Mouse (Mus musculus) megakaryocyte, embryonic 14.5 days (primary cell): Measurements from ENCODE around the gene Vps35l. TPM values are rescaled to one million over a fixed set of nuclear protein-coding genes. Genes with fewer than 3 reads are reported as not detected.

ENCODE experiments used
- H3K27me3 ChIP-seq: replicated peaks from 2 replicates; pipeline ENCODE3; 2012; ENCODE audit warnings: inconsistent platforms
- H3K36me3 ChIP-seq: replicated peaks from 2 replicates; pipeline ENCODE3; 2012; ENCODE audit warnings: low read length, inconsistent platforms, mixed read lengths
- H3K4me1 ChIP-seq: 2 replicates; pipeline ENCODE4 v1.6.1; 2012; ENCODE audit warnings: inconsistent platforms
- H3K4me3 ChIP-seq: replicated peaks from 2 replicates; pipeline ENCODE3; 2012; ENCODE audit warnings: moderate library complexity, mild to moderate bottlenecking, inconsistent platforms
- H3K9me3 ChIP-seq: 2 replicates; pipeline ENCODE4 v1.6.1; 2012; ENCODE audit warnings: inconsistent platforms
- FLI1 ChIP-seq: IDR thresholded peaks from 2 replicates; pipeline ENCODE4 v1.6.1; 2012; ENCODE audit warnings: low read length, inconsistent platforms, mixed read lengths
- GATA1 ChIP-seq: IDR thresholded peaks from 3 replicates; pipeline ENCODE4 v1.6.1; 2012; ENCODE audit warnings: mixed read lengths, low read length, inconsistent platforms, borderline replicate concordance
- polyA plus RNA-seq: library from polyadenylated mRNA; stranded (reverse); fragments of >175 nt; gene quantifications from 2 replicates; pipeline ENCODE4 v1.2.3, GENCODE M21; 2012; ENCODE audit warnings: low replicate concordance; ENCODE audit not compliant: insufficient read depth

Gene Vps35l
- polyA plus RNA-seq, 1 experiment: 13.2 TPM

- Histone ChIP-seq H3K9me3 (no peaks in the 10 kb centered on the region), H3K27me3 (no peaks in the 10 kb centered on the region), H3K36me3 (peaks cover 95% of the 10 kb centered on the region), H3K4me3 (no peak overlapping the region), H3K4me1 (peaks cover 6% of the 10 kb centered on the region; the same call in 1 of the 2 replicates)
- TF ChIP-seq GATA1 (no peak), FLI1 (no peak)
Observed at GRCm38 (mm10) chr7:118756490-118757265, 16.7 kb downstream of the Vps35l start.

- H3K27me3 ChIP-seq: no peaks in the 10 kb centered on the region
- peaks cover 6% of the 10 kb centered on the region; the same call in 1 of the 2 replicates for H3K4me1 ChIP-seq
- TF ChIP-seq GATA1: no peak
- no peak for TF ChIP-seq FLI1
- no peak overlapping the region for H3K4me3 ChIP-seq
- peaks cover 95% of the 10 kb centered on the region for H3K36me3 ChIP-seq
- no peaks in the 10 kb centered on the region for H3K9me3 ChIP-seq
Observed at GRCm38 (mm10) chr7:118758369-118758768, 18.3 kb downstream of the Vps35l start.

- peaks cover 96% of the 10 kb centered on the region for H3K36me3 ChIP-seq
- no peak overlapping the region for H3K4me3 ChIP-seq
- no peaks in the 10 kb centered on the region for H3K9me3 ChIP-seq
- no peaks in the 10 kb centered on the region for H3K27me3 ChIP-seq
- no peak for TF ChIP-seq FLI1
- no peak for TF ChIP-seq GATA1
- peaks cover 6% of the 10 kb centered on the region; the same call in 1 of the 2 replicates for H3K4me1 ChIP-seq
Observed at GRCm38 (mm10) chr7:118759372-118759771, 19.3 kb downstream of the Vps35l start.

GRCm38 (mm10) chr7:118763939-118764338, 23.9 kb downstream of the Vps35l start:
- Histone ChIP-seq H3K9me3 (no peaks in the 10 kb centered on the region), H3K4me3 (no peak overlapping the region), H3K27me3 (no peaks in the 10 kb centered on the region), H3K4me1 (peaks cover 9% of the 10 kb centered on the region; the same call in 1 of the 2 replicates), H3K36me3 (peaks cover 100% of the 10 kb centered on the region)
- TF ChIP-seq GATA1 (no peak), FLI1 (no peak)

- Histone ChIP-seq H3K4me1 (peaks cover 5% of the 10 kb centered on the region), H3K4me3 (no peak overlapping the region), H3K27me3 (no peaks in the 10 kb centered on the region), H3K9me3 (no peaks in the 10 kb centered on the region), H3K36me3 (peaks cover 98% of the 10 kb centered on the region)
- TF ChIP-seq GATA1 (no peak), FLI1 (no peak)
Observed at GRCm38 (mm10) chr7:118764725-118765124, 24.7 kb downstream of the Vps35l start.

GRCm38 (mm10) chr7:118765604-118766003, 25.6 kb downstream of the Vps35l start:
- TF ChIP-seq GATA1: no peak
- TF ChIP-seq FLI1: no peak
- Histone ChIP-seq H3K36me3 (peaks cover 97% of the 10 kb centered on the region), H3K4me1 (peaks cover 13% of the 10 kb centered on the region), H3K9me3 (no peaks in the 10 kb centered on the region), H3K27me3 (no peaks in the 10 kb centered on the region), H3K4me3 (no peak overlapping the region)

- peaks cover 96% of the 10 kb centered on the region for H3K36me3 ChIP-seq
- H3K4me3 ChIP-seq: no peak overlapping the region
- H3K4me1 ChIP-seq: peaks cover 18% of the 10 kb centered on the region
- TF ChIP-seq GATA1 (no peak), FLI1 (no peak)
- no peaks in the 10 kb centered on the region for H3K27me3 ChIP-seq
- no peaks in the 10 kb centered on the region for H3K9me3 ChIP-seq
Observed at GRCm38 (mm10) chr7:118766119-118766833, 26.2 kb downstream of the Vps35l start.

- H3K4me3 ChIP-seq: no peak overlapping the region
- no peaks in the 10 kb centered on the region for H3K9me3 ChIP-seq
- no peaks in the 10 kb centered on the region for H3K27me3 ChIP-seq
- TF ChIP-seq FLI1 (no peak), GATA1 (no peak)
- H3K36me3 ChIP-seq: peaks cover 93% of the 10 kb centered on the region
- peaks cover 18% of the 10 kb centered on the region for H3K4me1 ChIP-seq
Observed at GRCm38 (mm10) chr7:118766834-118767224, 26.8 kb downstream of the Vps35l start.

GRCm38 (mm10) chr7:118769208-118769607, 29.2 kb downstream of the Vps35l start:
- H3K4me3 ChIP-seq: no peak overlapping the region
- no peak for TF ChIP-seq GATA1
- TF ChIP-seq FLI1: no peak
- no peaks in the 10 kb centered on the region for H3K9me3 ChIP-seq
- H3K4me1 ChIP-seq: peaks cover 23% of the 10 kb centered on the region
- peaks cover 93% of the 10 kb centered on the region for H3K36me3 ChIP-seq
- no peaks in the 10 kb centered on the region for H3K27me3 ChIP-seq

- Histone ChIP-seq H3K4me3 (no peak overlapping the region), H3K9me3 (no peaks in the 10 kb centered on the region), H3K27me3 (no peaks in the 10 kb centered on the region), H3K36me3 (peaks cover 93% of the 10 kb centered on the region), H3K4me1 (peaks cover 25% of the 10 kb centered on the region)
- TF ChIP-seq FLI1 (no peak), GATA1 (no peak)
Observed at GRCm38 (mm10) chr7:118769655-118770054, 29.6 kb downstream of the Vps35l start.
